Mouse (Mus musculus) kidney, postnatal 4 days (tissue): Measurements from ENCODE around the gene Tns3.

Experiments used
- DNase-seq, 2 experiments: peaks; one replicate each; pipeline ENCODE4 v3.0.0; 2021; ENCODE audit warnings: mixed read lengths in 2 of 2

Gene Tns3

DNA sequence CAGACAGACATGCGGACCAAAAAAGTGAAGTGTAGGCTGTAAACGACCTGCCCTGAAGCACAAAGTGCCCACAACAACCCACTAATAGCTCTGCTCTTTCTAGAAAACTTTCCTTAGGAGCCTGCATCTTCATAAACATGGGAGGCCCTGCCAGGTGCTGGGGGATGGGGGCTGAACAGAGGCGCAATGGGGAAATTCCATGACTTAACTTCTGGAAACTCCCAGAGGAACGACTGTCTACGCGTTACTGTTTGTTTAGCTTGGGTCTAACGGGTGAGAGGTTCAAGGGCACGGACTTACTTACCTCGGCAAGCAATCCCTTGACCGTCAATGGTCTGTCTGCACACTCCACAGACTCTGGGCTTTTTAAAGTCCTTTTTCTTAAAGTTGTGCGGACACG, 48.9 kb downstream of the Tns3 start:
- DNase-seq = peak in 1 of 2 experiments; percentile 47

DNA sequence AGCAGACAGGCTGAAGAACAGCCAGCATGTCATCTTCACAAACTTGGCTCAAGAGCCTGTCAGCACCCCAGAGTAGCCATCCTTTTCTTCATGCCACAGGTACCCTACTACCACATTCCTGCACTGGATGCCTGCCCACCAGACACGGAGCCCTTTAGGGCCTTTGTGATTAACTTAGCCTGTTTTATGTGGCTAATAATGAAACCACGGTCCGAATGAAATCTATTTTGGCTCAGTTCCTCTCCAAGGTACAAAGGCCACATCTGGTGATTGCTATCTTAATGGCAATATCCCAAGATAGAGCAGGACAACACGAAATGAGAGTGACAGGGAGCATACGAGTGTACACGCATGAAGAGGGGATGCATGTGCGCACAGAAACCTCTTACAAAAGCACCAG, 53.9 kb downstream of the Tns3 start:
- DNase-seq = peak in 1 of 2 experiments; percentile 45

DNA sequence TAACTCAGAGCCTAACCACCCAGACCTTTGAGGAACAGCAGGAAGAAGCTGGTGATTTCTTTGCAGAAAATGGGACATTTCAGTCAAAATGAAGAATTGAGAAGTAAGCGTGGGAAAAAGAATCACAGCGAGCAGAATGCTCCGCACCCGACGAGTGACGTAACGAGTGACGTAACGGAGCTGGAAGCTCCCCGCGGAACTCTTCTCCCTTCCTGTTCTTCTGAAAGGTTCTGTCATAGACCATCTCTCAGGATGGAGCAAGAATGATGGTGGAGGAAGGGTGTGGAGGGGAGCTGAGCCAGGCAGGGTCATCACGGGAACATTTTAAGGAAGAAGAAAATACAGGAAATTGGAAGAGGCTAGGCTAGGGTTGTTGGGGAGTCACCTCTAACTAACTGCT, 54.5 kb downstream of the Tns3 start:
- DNase-seq = no peak

DNA sequence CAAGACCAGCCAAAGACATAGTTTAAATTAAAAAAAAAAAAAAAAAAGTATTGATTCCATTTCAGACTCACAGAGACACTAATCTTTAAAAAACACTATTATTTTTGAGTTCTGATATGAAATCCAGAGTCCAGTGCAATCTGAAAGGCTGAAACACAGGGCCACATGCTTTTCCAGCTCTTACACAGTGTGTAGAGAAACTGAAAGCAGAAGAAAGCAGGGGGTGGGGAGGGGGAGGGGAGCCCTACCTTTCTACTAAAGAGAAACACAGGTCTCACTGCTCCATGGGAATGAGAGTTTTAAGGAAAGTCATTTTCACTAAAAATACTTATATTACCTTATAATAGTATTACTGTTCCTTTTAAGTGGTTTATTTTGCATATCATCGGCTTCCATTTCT, 57.2 kb downstream of the Tns3 start:
- DNase-seq = no peak

DNA sequence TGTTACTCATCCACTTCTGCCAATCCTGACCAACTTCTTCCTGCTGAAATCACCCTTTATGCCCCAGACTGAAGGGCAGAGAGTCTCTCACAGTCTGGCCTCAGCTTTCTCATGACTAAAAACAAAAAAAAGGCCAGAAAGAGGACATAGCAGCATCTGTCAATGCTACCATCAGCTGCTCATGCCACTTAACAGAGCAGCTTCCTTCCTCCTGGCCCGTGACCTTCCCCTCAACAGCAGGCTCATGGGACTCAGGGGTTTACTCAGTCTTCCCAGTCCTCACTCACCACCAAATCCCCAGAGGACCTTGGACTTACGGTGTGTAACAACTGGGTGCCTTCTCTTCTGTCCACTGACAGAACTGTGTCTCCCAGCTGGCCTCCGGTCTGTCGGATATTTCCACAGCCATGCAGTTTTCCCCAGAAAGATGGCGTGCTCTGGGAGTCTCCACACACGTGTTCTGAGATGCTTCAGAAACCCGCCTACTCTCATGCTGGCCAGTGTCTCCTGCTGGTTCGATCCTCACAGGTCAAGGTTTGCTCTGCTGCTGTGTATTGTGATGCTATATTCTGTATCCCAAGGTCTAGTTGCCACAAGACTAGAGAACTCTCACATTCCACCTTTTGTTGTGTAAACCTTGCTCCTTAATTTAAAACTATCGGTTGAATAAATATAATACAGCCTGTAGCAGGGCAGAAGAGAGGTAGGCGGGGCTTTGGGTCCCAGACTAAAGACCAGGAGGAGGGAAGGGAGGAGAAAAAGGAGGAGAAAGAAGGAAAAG, 59.4 kb downstream of the Tns3 start:
- DNase-seq = no peak

DNA sequence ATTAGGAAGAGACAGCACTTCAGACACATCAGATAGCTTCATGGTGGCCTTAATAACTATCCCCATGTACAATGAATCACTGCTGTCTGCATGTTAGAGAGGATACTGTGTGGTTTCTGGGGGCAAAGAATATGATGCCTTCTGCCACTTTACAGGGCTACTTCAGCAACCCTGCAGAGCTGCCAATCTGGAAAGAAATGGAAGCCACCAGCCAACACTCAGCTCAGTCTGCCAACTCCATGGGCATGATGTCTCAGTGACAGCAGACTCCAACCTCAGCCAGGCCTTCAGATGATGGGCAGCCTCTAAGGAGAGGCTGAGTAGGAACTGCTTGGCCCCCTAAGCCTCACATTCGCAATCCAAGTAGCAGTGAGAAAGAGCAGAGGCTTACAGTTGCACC, 61.7 kb downstream of the Tns3 start:
- no peak for DNase-seq

DNA sequence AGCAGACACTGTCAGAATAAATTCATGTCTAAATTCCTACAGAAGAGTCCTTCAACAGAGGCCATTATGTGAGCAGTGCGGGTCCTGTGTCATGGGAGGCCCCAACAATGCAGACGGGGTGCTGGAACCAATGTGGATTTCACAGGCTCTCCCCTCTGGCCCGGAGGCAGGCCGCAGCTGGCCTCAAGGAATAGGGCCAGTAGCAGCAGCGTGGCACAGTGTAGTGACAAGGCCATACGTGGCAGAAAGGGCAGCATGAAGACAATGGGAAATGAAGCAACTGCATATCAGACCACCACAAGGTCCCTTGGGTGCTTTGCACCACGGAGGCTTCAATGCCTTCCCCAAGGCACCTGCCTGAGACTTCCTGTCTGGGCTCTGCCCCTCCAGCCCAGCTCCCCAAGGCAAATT, 62.9 kb downstream of the Tns3 start:
- DNase-seq = no peak

DNA sequence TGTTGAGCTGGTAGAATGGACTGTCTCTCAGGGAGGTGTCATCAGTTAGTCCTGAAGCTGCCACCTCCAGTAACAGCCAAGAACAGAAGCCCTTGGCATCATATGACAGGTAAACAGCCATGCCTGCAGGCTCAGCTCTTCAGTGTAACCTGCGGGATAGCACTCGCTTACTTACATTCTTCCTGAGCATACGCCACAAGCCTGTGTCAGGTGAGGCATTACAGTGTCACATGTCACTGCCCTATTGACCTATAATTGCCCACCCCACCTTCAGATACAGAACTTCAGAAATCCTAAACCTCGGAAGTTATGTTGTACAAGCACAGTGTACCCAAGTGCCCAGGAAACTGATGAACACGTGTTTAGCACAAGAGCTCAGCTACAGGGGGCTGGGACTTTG, 68.7 kb downstream of the Tns3 start:
- no peak for DNase-seq

DNA sequence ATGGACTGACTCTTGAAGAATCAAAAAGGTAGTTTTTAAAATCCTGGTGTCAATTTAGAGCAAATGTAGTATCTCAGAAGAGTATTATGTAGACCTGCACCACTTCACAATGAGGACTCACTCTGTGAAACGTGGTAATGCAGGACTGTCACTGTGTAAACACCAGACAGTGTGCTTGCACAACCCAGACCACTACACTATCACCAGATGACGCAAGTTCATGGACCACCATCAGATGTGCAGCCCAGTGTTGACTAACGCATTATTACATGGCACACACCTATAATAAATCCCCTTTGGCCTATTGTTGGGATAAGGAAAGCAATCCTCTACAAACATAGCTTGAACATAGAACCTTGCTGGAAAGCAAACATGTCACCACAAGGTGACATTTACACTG, 71.2 kb downstream of the Tns3 start:
- DNase-seq = no peak

DNA sequence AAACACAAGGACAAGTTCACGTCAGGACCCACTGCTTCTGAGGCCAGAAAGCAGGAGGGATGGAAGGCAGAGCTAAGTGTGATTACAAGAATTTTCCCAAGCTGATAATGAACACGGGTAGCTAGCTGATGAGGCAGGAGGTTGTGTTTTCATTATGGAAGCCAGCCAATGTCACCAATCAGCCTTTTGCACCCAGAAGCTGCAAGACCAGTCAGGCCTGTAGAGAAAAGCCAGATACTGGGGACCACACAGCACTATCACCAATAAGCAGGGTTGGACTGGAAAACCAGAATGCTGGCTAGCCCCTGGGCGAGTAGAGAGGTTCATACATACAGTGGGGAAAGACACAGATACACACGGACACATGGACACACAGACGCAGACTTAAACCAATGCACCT, 73.1 kb downstream of the Tns3 start:
- no peak for DNase-seq

DNA sequence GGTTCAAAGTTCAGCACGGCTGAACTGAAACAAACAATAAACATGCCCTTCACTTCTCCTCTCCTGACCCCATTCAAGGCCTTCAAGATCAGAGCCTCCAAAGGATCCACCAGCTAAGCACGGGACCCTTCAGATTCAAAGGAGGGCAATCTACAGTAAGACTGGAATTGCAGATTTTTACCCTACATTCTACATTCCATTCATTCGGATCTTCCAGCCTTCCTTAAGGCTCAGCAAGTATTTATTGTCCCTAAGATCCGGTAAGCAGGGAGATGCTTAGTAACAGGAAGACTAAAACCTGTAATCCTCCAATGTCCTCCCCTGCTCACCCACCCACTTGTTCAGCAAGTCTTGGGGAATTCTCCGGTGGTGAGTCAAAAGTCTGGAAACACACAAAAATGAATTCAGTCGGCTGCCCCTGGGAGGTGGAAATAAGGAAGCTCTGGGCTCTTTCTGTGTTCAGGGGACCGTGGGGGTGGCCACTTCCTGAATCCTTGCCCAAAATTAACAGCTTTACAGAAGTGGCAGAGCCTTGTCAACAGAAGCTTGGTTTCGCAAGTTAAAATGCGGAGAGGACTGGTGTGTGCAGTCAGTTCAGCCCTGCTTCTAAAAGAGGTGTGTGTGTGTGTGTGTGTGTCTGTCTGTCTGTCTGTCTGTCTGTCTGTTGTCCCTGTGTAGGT, 75.0 kb downstream of the Tns3 start:
- peak; percentile 28 to 53 for DNase-seq

DNA sequence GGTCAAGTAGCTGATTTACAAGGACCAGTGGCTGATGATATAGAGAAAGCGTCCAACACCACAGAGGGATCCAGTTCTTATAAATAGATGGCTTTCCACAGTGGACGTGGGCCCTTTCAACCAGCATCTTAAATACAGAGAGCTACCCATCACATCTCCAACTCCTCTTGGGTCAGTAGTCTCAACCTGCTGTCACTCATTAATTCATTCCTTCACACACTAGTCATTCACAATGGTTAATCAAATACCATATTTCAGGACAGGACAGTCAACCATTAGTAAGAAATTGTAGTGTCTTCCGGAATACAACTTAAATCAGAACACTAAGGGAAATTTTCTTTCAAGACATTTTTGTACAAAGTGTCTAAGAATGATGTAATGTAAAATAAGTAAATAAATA, 76.4 kb downstream of the Tns3 start:
- DNase-seq = no peak

DNA sequence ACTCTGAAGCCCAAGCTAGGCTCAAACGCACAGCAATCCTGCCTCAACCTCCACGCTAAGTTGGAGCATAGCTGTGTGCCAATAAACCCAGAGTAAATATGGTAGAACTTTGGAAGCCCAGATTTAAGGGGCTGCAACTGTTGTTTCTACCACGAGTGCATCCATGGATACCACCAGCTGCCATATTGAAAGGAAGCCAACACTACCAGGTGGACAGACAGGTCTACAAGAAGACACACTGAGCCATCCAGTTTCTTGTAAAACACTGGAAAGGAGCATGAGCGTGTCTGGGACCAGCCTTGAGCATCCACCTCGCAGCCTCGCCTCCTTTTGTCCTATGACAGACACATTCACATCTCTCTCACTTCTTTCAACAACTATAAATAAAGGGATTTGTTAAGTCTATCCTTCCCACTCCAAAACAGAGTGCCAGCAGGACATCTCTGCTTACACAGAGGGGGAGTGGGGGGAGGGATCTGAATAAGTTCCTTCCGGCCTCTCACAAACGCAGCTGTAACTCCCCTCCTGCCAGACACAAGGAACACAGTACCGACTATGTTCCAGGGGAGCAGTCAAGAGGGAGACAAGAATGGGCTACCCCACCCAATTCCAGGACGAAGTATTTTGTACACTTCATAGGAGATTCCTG, 77.2 kb downstream of the Tns3 start:
- no peak for DNase-seq

DNA sequence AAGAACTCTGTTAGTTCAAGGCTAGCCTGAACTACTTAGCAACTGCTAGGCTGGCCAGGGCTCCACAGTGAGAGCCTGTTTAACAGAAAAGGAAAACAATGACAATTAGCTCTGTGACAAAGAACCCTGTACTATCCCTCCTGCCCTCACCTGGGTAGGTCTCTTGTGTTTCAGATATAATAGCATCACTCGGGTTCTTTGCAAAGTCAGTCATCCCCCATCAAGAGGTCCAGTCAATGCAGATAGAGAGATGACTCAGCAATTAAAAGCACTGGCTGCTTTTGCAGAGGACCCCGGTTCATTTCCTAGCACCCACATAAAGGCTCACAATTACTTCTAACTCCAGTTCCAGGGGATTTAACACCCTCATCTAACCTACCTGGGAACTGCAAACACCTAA, 78.0 kb downstream of the Tns3 start:
- no peak for DNase-seq

DNA sequence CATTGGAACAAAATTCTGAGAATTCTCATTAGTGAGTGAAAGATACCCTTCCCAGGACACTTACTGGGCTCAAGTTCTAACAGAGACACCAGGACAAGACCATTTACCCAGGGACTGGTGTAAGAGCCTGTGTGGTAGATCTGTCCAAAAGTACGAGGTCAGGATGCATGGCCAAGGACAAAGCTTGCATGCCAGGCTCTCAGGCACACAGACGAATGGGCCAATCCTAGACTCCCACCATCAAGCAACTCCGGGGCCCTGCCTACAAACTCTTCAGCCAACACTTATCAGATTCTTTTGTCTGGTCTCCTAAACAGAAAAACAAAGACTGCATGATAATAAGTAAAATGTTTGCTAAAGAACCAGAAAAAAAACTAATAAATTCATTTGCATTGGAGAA, 78.6 kb downstream of the Tns3 start:
- no peak for DNase-seq

DNA sequence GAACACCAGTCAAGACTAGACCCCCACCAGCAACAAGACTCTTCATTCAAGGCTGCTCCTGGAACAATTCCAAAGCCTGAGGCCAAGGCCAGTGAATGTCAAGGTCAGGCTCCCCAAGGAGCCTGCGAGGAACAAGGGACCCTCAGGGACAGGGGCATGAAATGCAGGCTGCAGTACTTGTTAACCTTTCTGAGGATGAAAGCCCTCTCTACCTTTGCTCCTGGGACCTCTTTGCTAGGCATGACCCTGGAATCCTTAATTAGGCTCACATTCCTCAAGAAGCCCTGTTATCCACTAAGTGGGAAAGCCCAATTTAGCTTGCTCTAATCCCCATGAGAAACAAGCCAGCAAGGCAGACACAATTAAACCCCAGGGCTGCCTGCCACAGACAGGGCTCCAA, 79.4 kb downstream of the Tns3 start:
- DNase-seq = no peak

DNA sequence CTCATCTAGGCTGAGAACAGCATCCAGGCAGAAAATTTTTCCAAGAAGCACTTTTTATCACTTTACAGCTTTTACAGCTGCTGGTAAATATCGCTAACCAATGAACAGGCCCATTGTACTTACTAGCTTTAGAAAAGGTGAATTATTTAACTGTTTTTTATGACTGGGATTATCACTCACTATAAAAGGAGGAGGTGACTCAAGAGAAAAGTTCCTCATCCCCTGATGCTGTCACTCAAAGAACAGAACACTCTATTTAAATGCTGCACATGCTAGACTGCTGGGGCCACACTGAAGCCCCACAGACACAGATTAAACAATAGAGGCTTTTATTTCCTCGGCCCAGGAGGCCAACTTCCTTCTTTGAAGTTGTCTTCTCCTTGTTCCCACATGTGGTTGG, 80.0 kb downstream of the Tns3 start:
- no peak for DNase-seq

DNA sequence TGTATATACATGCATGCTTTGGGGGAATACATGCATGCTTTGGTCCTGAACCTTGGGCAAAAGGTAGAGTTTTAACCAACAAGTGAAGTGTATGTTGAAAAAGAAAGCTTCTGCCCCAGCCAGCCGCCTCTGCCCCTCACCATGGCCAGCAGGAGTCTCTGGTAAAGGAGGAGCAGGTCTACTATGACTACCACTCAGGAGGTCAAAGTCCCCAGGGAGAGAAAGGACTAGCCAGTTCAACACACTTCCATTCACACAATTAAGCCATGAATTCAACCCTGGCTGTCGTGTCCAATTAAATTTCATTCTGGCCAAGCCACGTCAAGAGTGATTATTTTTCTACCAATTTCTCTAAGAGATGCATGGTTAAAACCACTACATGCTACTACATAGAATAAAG, 81.2 kb downstream of the Tns3 start:
- no peak for DNase-seq

DNA sequence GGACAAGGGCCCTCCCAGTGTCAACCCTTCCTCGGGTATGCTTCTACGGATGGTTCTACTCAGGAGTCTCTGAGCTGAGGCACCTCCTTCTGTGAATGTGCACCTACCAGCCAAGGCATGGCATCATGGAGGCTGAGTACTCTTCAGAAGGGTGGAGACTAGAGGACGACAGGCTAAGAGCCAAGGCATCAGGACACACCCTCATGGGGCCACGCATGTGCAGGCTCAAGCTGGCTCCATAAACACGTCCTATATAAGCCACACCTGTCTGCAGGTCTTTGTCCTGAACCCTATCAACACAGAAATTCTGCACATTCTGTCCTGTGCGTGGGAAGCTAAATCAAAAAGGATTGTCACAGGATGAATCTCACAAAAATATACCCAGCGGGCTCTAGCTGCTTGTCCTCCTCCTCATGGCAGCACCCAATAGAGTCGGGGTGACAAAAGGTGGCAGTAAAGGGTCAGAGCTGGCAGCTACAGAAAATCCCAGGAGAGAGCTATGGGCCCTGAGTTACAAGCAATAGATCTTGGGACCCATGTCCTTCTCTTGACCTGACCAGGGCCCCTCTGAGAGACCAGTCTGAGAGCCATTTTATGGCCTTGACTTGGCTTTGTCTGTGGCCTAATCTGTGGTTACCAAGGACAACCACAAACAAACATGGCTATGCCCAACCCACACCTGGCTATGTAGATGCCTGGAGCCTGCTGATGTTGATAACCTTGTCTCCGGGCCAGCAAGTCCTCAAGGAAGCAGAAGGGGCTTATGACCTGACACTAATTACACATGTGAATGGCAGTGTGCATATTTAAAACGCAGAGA, 82.0 kb downstream of the Tns3 start:
- no peak for DNase-seq

DNA sequence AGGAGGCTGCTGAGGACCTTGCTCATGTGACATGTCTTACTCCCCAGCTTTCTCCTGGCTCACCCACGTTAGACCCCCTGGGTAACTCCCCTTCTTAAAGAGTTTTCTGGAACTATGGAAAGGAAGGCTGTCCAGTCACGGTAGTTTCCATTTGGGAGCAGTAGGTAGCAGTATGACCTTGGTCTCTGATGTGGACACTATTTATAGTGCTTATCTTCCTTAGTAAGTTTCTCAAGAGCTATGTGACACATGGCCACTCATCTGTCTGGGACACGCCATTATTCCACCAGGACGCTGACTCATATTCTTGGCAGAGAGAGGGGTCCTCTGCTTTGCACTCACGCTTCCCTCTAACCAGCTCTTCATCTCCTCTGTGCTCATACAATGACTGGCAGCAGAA, 84.5 kb downstream of the Tns3 start:
- DNase-seq = no peak

DNA sequence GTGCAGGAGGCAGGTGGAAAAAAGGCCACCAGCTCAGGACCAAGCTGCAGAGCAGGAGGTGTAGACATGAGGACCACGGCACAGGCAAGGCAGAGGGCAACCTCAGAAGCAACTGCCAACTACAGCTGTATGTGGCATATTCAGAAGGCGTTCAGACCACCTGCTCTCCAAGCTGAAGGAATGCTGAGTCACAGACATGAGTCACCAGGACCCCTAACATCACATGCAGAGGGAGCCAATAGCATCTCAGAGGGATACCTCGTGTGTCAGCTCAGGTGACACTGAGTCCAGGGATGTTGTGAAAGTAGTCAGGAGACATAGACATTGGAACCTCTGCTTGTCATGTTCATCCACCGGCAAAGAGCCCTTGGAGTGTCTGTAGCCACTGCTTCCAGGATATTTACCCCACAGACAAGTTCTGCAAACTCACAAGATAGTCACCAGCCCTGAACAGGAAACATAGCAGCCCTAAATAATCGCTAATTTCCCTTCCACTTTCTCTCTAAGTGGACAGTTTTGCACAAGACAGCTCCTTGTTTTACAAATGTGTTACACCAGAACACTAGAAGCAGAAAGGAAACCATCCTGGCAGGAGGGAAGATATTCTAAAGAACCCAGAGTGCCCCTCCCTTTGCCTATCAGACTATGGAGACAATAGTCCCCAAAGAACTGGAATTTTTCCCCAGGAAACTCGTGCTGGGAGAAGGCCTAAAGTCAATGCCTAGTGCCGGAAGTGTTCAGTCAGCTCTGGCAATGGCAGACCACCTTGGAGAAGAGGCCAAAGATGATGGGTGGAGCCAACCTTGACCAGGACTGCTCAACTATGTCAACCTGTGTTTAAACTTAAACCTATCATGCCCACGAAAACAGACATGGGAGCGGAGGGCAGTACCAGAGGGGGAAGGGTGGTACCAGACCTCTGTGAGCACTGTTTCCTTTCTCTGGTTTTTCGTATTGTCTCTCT, 88.8 kb downstream of the Tns3 start:
- DNase-seq = no peak

DNA sequence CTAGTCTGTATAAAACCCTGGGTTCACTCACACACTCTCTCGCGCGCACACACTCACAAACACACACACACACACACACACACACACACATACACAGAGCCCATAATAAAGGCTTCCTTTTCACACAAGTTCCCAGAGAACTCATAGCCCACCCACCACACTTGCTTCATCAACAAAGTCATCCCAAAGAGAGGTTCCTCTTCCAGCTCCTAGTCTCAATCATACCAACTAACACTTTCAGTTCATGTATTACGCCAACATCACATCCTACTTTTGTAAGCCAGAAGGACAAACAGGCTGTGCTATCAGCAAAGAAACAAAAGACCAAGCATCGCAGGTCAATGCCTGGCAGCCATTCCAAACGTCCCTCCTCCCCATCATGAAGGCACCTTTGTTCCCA, 89.8 kb downstream of the Tns3 start:
- DNase-seq = no peak
